Mouse (Mus musculus): ENCODE results near the gene Hrct1. TPM values are rescaled to one million over a fixed set of nuclear protein-coding genes. Genes with fewer than 3 reads are reported as not detected.
A peak's percentile ranks its signal among the peaks of the same experiment; 100 is the strongest.

Hrct1 gene
- polyA plus RNA-seq, 1 experiment from 2014 or later: 0.61 TPM

GRCm38 (mm10) chr4:43722191-43722590 lies 4.8 kb upstream of the Hrct1 start:
- H3K27ac ChIP-seq (ENCODE audit: low read depth): no peak overlapping the region
- no peak overlapping the region for H3K4me3 ChIP-seq (ENCODE audit: low read depth, low read length)
- no peak for ATAC-seq (replicated peaks; ENCODE audit: low FRiP score, low TSS enrichment, low read depth)
- no peak overlapping the region for H3K4me2 ChIP-seq (ENCODE audit: low read length)
- no peaks in the 10 kb centered on the region for H3K9me3 ChIP-seq (ENCODE audit: control insufficient read depth, low read length)
- WGBS: 89% methylated on average over 4 of the region's 4 CpGs
- no peaks in the 10 kb centered on the region for H3K36me3 ChIP-seq (ENCODE audit: control insufficient read depth, insufficient read depth, low read length)
- DNase-seq (ENCODE audit: low spot score): no peak
- no peak overlapping the region for H3K9ac ChIP-seq (ENCODE audit: low read length)
- H3K27me3 ChIP-seq (replicated peaks; ENCODE audit: control insufficient read depth, insufficient read depth, low read length): no peaks in the 10 kb centered on the region
- peaks cover 6% of the 10 kb centered on the region for H3K4me1 ChIP-seq (replicated peaks; ENCODE audit: control insufficient read depth, insufficient read depth, low read length)

GRCm38 (mm10) chr4:43724764-43725163 lies 2.2 kb upstream of the Hrct1 start:
- no peak overlapping the region for H3K9ac ChIP-seq (ENCODE audit: low read length)
- H3K36me3 ChIP-seq (ENCODE audit: control insufficient read depth, insufficient read depth, low read length): no peaks in the 10 kb centered on the region
- no peaks in the 10 kb centered on the region for H3K27me3 ChIP-seq (replicated peaks; ENCODE audit: control insufficient read depth, insufficient read depth, low read length)
- no peaks in the 10 kb centered on the region for H3K9me3 ChIP-seq (ENCODE audit: control insufficient read depth, low read length)
- no peak overlapping the region for H3K4me2 ChIP-seq (ENCODE audit: low read length)
- peaks cover 22% of the 10 kb centered on the region for H3K4me1 ChIP-seq (replicated peaks; ENCODE audit: control insufficient read depth, insufficient read depth, low read length)
- no peak for ATAC-seq (replicated peaks; ENCODE audit: low FRiP score, low TSS enrichment, low read depth)
- WGBS: 31% methylated on average over 1 of the region's 1 CpGs
- no peak overlapping the region for H3K27ac ChIP-seq (ENCODE audit: low read depth)
- DNase-seq (ENCODE audit: low spot score): no peak
- H3K4me3 ChIP-seq (ENCODE audit: low read depth, low read length): no peak overlapping the region

GRCm38 (mm10) chr4:43726228-43726993 lies 577 bp upstream of the Hrct1 start:
- DNase-seq (ENCODE audit: low spot score): no peak
- no peak for ATAC-seq (replicated peaks; ENCODE audit: low FRiP score, low TSS enrichment, low read depth)
- Histone ChIP-seq H3K4me1 (replicated peaks; ENCODE audit: control insufficient read depth, insufficient read depth, low read length) (peaks cover 22% of the 10 kb centered on the region), H3K27ac (ENCODE audit: low read depth) (no peak overlapping the region), H3K36me3 (ENCODE audit: control insufficient read depth, insufficient read depth, low read length) (no peaks in the 10 kb centered on the region), H3K9me3 (ENCODE audit: control insufficient read depth, low read length) (no peaks in the 10 kb centered on the region), H3K9ac (ENCODE audit: low read length) (no peak overlapping the region), H3K4me2 (ENCODE audit: low read length) (no peak overlapping the region), H3K27me3 (replicated peaks; ENCODE audit: control insufficient read depth, insufficient read depth, low read length) (no peaks in the 10 kb centered on the region), H3K4me3 (ENCODE audit: low read depth, low read length) (no peak overlapping the region)
- WGBS: 48% methylated on average over 12 of the region's 12 CpGs

GRCm38 (mm10) chr4:43727718-43728575 lies 959 bp downstream of the Hrct1 start:
- H3K27ac ChIP-seq (ENCODE audit: low read depth): peak overlapping the region; percentile 57; the same call in 1 of the 2 replicates
- ATAC-seq (replicated peaks; ENCODE audit: low FRiP score, low TSS enrichment, low read depth) (no peak), DNase-seq (ENCODE audit: low spot score) (no peak)
- no peaks in the 10 kb centered on the region for H3K27me3 ChIP-seq (replicated peaks; ENCODE audit: control insufficient read depth, insufficient read depth, low read length)
- no peak overlapping the region for H3K9ac ChIP-seq (ENCODE audit: low read length)
- no peaks in the 10 kb centered on the region for H3K9me3 ChIP-seq (ENCODE audit: control insufficient read depth, low read length)
- no peak overlapping the region; the same call in 1 of the 2 replicates for H3K4me2 ChIP-seq (ENCODE audit: low read length)
- H3K4me3 ChIP-seq (ENCODE audit: low read depth, low read length): no peak overlapping the region
- H3K4me1 ChIP-seq (replicated peaks; ENCODE audit: control insufficient read depth, insufficient read depth, low read length): peaks cover 22% of the 10 kb centered on the region
- 64% methylated on average over 7 of the region's 7 CpGs for WGBS
- no peaks in the 10 kb centered on the region for H3K36me3 ChIP-seq (ENCODE audit: control insufficient read depth, insufficient read depth, low read length)

GRCm38 (mm10) chr4:43728576-43728954 lies 1.6 kb downstream of the Hrct1 start:
- no peaks in the 10 kb centered on the region for H3K27me3 ChIP-seq (replicated peaks; ENCODE audit: control insufficient read depth, insufficient read depth, low read length)
- ATAC-seq (replicated peaks; ENCODE audit: low FRiP score, low TSS enrichment, low read depth): no peak
- H3K9me3 ChIP-seq (ENCODE audit: control insufficient read depth, low read length): no peaks in the 10 kb centered on the region
- H3K36me3 ChIP-seq (ENCODE audit: control insufficient read depth, insufficient read depth, low read length): no peaks in the 10 kb centered on the region
- 25% methylated on average over 5 of the region's 5 CpGs for WGBS
- no peak overlapping the region for H3K4me2 ChIP-seq (ENCODE audit: low read length)
- H3K27ac ChIP-seq (ENCODE audit: low read depth): peak overlapping the region; percentile 57; the same call in 1 of the 2 replicates
- H3K4me3 ChIP-seq (ENCODE audit: low read depth, low read length): no peak overlapping the region
- H3K4me1 ChIP-seq (replicated peaks; ENCODE audit: control insufficient read depth, insufficient read depth, low read length): peaks cover 22% of the 10 kb centered on the region
- no peak for DNase-seq (ENCODE audit: low spot score)
- H3K9ac ChIP-seq (ENCODE audit: low read length): no peak overlapping the region

- no peak for DNase-seq (ENCODE audit: low spot score)
- Histone ChIP-seq H3K36me3 (ENCODE audit: control insufficient read depth, insufficient read depth, low read length) (no peaks in the 10 kb centered on the region), H3K4me3 (ENCODE audit: low read depth, low read length) (no peak overlapping the region), H3K4me1 (replicated peaks; ENCODE audit: control insufficient read depth, insufficient read depth, low read length) (peaks cover 22% of the 10 kb centered on the region), H3K27me3 (replicated peaks; ENCODE audit: control insufficient read depth, insufficient read depth, low read length) (no peaks in the 10 kb centered on the region), H3K9me3 (ENCODE audit: control insufficient read depth, low read length) (no peaks in the 10 kb centered on the region), H3K27ac (ENCODE audit: low read depth) (peak overlapping the region; percentile 57; the same call in 1 of the 2 replicates), H3K4me2 (ENCODE audit: low read length) (no peak overlapping the region), H3K9ac (ENCODE audit: low read length) (no peak overlapping the region)
- 74% methylated on average over 3 of the region's 3 CpGs for WGBS
- ATAC-seq (replicated peaks; ENCODE audit: low FRiP score, low TSS enrichment, low read depth): no peak
Observed at GRCm38 (mm10) chr4:43729126-43729525, 2.1 kb downstream of the Hrct1 start.

- no peak within 1 kb of the TSS for H3K9ac ChIP-seq (ENCODE audit: low read length)
- H3K27ac ChIP-seq (ENCODE audit: low read depth): peak within 1 kb of the TSS; percentile 57; the same call in 1 of the 2 replicates
- WGBS: 53% methylated on average over 14 of the region's 14 CpGs
- DNase-seq (ENCODE audit: low spot score): no peak
- no peaks in the 10 kb centered on the region for H3K27me3 ChIP-seq (replicated peaks; ENCODE audit: control insufficient read depth, insufficient read depth, low read length)
- no peaks in the 10 kb centered on the region for H3K9me3 ChIP-seq (ENCODE audit: control insufficient read depth, low read length)
- no peaks in the 10 kb centered on the region for H3K36me3 ChIP-seq (ENCODE audit: control insufficient read depth, insufficient read depth, low read length)
- peaks cover 22% of the 10 kb centered on the region for H3K4me1 ChIP-seq (replicated peaks; ENCODE audit: control insufficient read depth, insufficient read depth, low read length)
- no peak within 1 kb of the TSS for H3K4me3 ChIP-seq (ENCODE audit: low read depth, low read length)
- H3K4me2 ChIP-seq (ENCODE audit: low read length): no peak within 1 kb of the TSS
- no peak for ATAC-seq (replicated peaks; ENCODE audit: low FRiP score, low TSS enrichment, low read depth)
Observed at GRCm38 (mm10) chr4:43729794-43730550, 3.0 kb downstream of the Hrct1 start, which contains the start of gene Spaar. TSS of gene Spaar (plus strand) at chr4:43730034.

- 64% methylated on average over 21 of the region's 21 CpGs for WGBS
- Histone ChIP-seq H3K4me2 (ENCODE audit: low read length) (no peak overlapping the region), H3K36me3 (ENCODE audit: control insufficient read depth, insufficient read depth, low read length) (no peaks in the 10 kb centered on the region), H3K4me1 (replicated peaks; ENCODE audit: control insufficient read depth, insufficient read depth, low read length) (peaks cover 22% of the 10 kb centered on the region), H3K27ac (ENCODE audit: low read depth) (no peak overlapping the region), H3K9me3 (ENCODE audit: control insufficient read depth, low read length) (no peaks in the 10 kb centered on the region), H3K4me3 (ENCODE audit: low read depth, low read length) (no peak overlapping the region), H3K9ac (ENCODE audit: low read length) (no peak overlapping the region), H3K27me3 (replicated peaks; ENCODE audit: control insufficient read depth, insufficient read depth, low read length) (no peaks in the 10 kb centered on the region)
- no peak for ATAC-seq (replicated peaks; ENCODE audit: low FRiP score, low TSS enrichment, low read depth)
- DNase-seq (ENCODE audit: low spot score): no peak
Observed at GRCm38 (mm10) chr4:43730750-43731297, 3.8 kb downstream of the Hrct1 start.

Data from intestine, embryonic 14.5 days (tissue).